Mouse (Mus musculus) forebrain, embryonic 10.5 days (tissue): ENCODE data around the gene Lrg1. TPM values are rescaled to one million over a fixed set of nuclear protein-coding genes. Genes with fewer than 3 reads are reported as not detected.
"Not testable (repeated sequence)": the region's sequence is repeated elsewhere in the genome, so short reads cannot be mapped to it uniquely, and the experiment has no call there.

Experiments used
- DNase-seq: peaks from one replicate; pipeline ENCODE4 v3.0.0-alpha.2; 2017; ENCODE audit warnings: low spot score; ENCODE audit errors: extremely low spot score
- H3K27ac ChIP-seq: fragments of 300-500 bp; sonication (generic); 2 replicates; pipeline ENCODE4 v1.5.1; 2016; ENCODE audit warnings: mild to moderate bottlenecking
- H3K27me3 ChIP-seq: fragments of 300-500 bp; sonication (generic); 2 replicates; pipeline ENCODE4 v1.6.1; 2016; ENCODE audit warnings: mild to moderate bottlenecking; ENCODE audit not compliant: poor library complexity, severe bottlenecking
- H3K36me3 ChIP-seq: fragments of 300-500 bp; sonication (generic); replicated peaks from 2 replicates; pipeline ENCODE4 v1.6.1; 2016; ENCODE audit warnings: mild to moderate bottlenecking, moderate library complexity
- H3K4me1 ChIP-seq: fragments of 300-500 bp; sonication (generic); 2 replicates; pipeline ENCODE4 v1.6.1; 2016
- H3K4me3 ChIP-seq: fragments of 300-500 bp; sonication (generic); 2 replicates; pipeline ENCODE4 v1.5.1; 2016; ENCODE audit warnings: mild to moderate bottlenecking, moderate library complexity
- H3K9me3 ChIP-seq: fragments of 300-500 bp; sonication (generic); 2 replicates; pipeline ENCODE4 v1.6.1; 2016; ENCODE audit warnings: mild to moderate bottlenecking, moderate library complexity
- WGBS: fragments of 180-500 bp; shearing (Covaris S2); methylation state at CpG from one replicate; pipeline ENCODE4 v1.1.7; 2016; 5-methylcytosine and 5-hydroxymethylcytosine counted together
- polyA plus RNA-seq: library from polyadenylated mRNA; unstranded; fragments of >200 nt; fragmentation: Nextera tagmentation; extraction: Ambion mirVana; gene quantifications from 2 replicates; pipeline ENCODE4 v1.2.1, GENCODE M21; 2016

Gene Lrg1
- polyA plus RNA-seq, 1 experiment from 2014 or later = not detected

GRCm38 (mm10) chr17:56102927-56103326 lies 18.9 kb downstream of the Lrg1 start:
- 95% methylated on average over 9 of the region's 9 CpGs for WGBS
- Histone ChIP-seq H3K36me3 (peaks cover 63% of the 10 kb centered on the region), H3K27me3 (no peaks in the 10 kb centered on the region)

GRCm38 (mm10) chr17:56102158-56102557 lies 19.6 kb downstream of the Lrg1 start:
- H3K9me3 ChIP-seq = no peaks in the 10 kb centered on the region
- DNase-seq = no peak
- H3K36me3 ChIP-seq = peaks cover 71% of the 10 kb centered on the region
- 86% methylated on average over 5 of the region's 5 CpGs for WGBS
- no peak overlapping the region for H3K4me3 ChIP-seq
- H3K27me3 ChIP-seq = no peaks in the 10 kb centered on the region
- no peaks in the 10 kb centered on the region for H3K4me1 ChIP-seq
- H3K27ac ChIP-seq = no peak overlapping the region

More at GRCm38 (mm10) chr17:56102927-56103326, 18.9 kb downstream of the Lrg1 start:
- no peak for DNase-seq
- no peak overlapping the region for H3K27ac ChIP-seq
- no peak overlapping the region for H3K4me3 ChIP-seq
- H3K4me1 ChIP-seq = no peaks in the 10 kb centered on the region
- no peaks in the 10 kb centered on the region for H3K9me3 ChIP-seq

- Histone ChIP-seq H3K27ac (no peak overlapping the region), H3K4me1 (no peaks in the 10 kb centered on the region), H3K9me3 (no peaks in the 10 kb centered on the region), H3K36me3 (peaks cover 84% of the 10 kb centered on the region), H3K27me3 (no peaks in the 10 kb centered on the region), H3K4me3 (no peak overlapping the region)
- DNase-seq = no peak
- WGBS = 94% methylated on average over 3 of the region's 3 CpGs
Observed at GRCm38 (mm10) chr17:56100811-56101210, 21.0 kb downstream of the Lrg1 start.

- Histone ChIP-seq H3K9me3 (no peaks in the 10 kb centered on the region), H3K27me3 (no peaks in the 10 kb centered on the region), H3K4me3 (no peak overlapping the region), H3K36me3 (peaks cover 98% of the 10 kb centered on the region), H3K4me1 (no peaks in the 10 kb centered on the region), H3K27ac (no peak overlapping the region)
- WGBS = 92% methylated on average over 15 of the region's 15 CpGs
- no peak for DNase-seq
Observed at GRCm38 (mm10) chr17:56098711-56099572, 22.9 kb downstream of the Lrg1 start.

- WGBS = 95% methylated on average over 8 of the region's 8 CpGs
- no peak for DNase-seq
- H3K4me1 ChIP-seq = no peaks in the 10 kb centered on the region
- H3K36me3 ChIP-seq = peaks cover 98% of the 10 kb centered on the region
- H3K27me3 ChIP-seq = no peaks in the 10 kb centered on the region
- no peak overlapping the region for H3K27ac ChIP-seq
- no peaks in the 10 kb centered on the region for H3K9me3 ChIP-seq
- H3K4me3 ChIP-seq = no peak overlapping the region
Observed at GRCm38 (mm10) chr17:56098180-56098579, 23.6 kb downstream of the Lrg1 start.

- WGBS = 93% methylated on average over 12 of the region's 12 CpGs
- Histone ChIP-seq H3K27ac (no peak overlapping the region), H3K4me1 (no peaks in the 10 kb centered on the region), H3K4me3 (no peak overlapping the region), H3K9me3 (no peaks in the 10 kb centered on the region), H3K36me3 (peaks cover 92% of the 10 kb centered on the region), H3K27me3 (no peaks in the 10 kb centered on the region)
- DNase-seq = no peak
Observed at GRCm38 (mm10) chr17:56096883-56097282, 24.9 kb downstream of the Lrg1 start.

- H3K27me3 ChIP-seq = no peaks in the 10 kb centered on the region
- no peak overlapping the region; the same call in 1 of the 2 replicates for H3K4me3 ChIP-seq
- H3K36me3 ChIP-seq = peaks cover 83% of the 10 kb centered on the region
- no peak overlapping the region for H3K27ac ChIP-seq
- no peaks in the 10 kb centered on the region for H3K9me3 ChIP-seq
- no peak for DNase-seq
- H3K4me1 ChIP-seq = no peaks in the 10 kb centered on the region
- WGBS = 94% methylated on average over 1 of the region's 1 CpGs
Observed at GRCm38 (mm10) chr17:56092794-56093193, 29.0 kb downstream of the Lrg1 start.

- Histone ChIP-seq H3K4me3 (no peak overlapping the region; the same call in 1 of the 2 replicates), H3K27me3 (no peaks in the 10 kb centered on the region), H3K4me1 (no peaks in the 10 kb centered on the region), H3K27ac (no peak overlapping the region), H3K9me3 (no peaks in the 10 kb centered on the region), H3K36me3 (peaks cover 83% of the 10 kb centered on the region)
- 76% methylated on average over 1 of the region's 1 CpGs for WGBS
- DNase-seq = no peak
Observed at GRCm38 (mm10) chr17:56092312-56092711, 29.5 kb downstream of the Lrg1 start.

- WGBS = 7% methylated on average over 8 of the region's 8 CpGs
Observed at GRCm38 (mm10) chr17:56080781-56081585, 40.8 kb downstream of the Lrg1 start.

GRCm38 (mm10) chr17:56079921-56080320 lies 41.9 kb downstream of the Lrg1 start:
- H3K9me3 ChIP-seq = no peaks in the 10 kb centered on the region
- no peak for DNase-seq
- H3K36me3 ChIP-seq = peaks cover 30% of the 10 kb centered on the region
- WGBS = 3% methylated on average over 11 of the region's 11 CpGs
- H3K27ac ChIP-seq = peak overlapping the region; percentile 91
- H3K27me3 ChIP-seq = no peaks in the 10 kb centered on the region
- peaks cover 40% of the 10 kb centered on the region for H3K4me1 ChIP-seq
- peak overlapping the region; percentile 94 for H3K4me3 ChIP-seq

More at GRCm38 (mm10) chr17:56080781-56081585, 40.8 kb downstream of the Lrg1 start:
- Histone ChIP-seq H3K27ac (peak overlapping the region; percentile 91), H3K36me3 (peaks cover 41% of the 10 kb centered on the region), H3K4me1 (peaks cover 31% of the 10 kb centered on the region), H3K27me3 (no peaks in the 10 kb centered on the region), H3K4me3 (peak overlapping the region; percentile 94), H3K9me3 (no peaks in the 10 kb centered on the region)
- peak; percentile 82 for DNase-seq

GRCm38 (mm10) chr17:56078880-56079795 lies 42.7 kb downstream of the Lrg1 start, which contains the start of gene Hdgfl2:
Gene Hdgfl2, plus strand, starts transcription at chr17:56079634.
- under 1% methylated on average over 61 of the region's 61 CpGs for WGBS
- Histone ChIP-seq H3K27me3 (no peaks in the 10 kb centered on the region), H3K27ac (peak within 1 kb of the TSS; percentile 91), H3K9me3 (no peaks in the 10 kb centered on the region), H3K4me3 (peak within 1 kb of the TSS; percentile 94), H3K4me1 (peaks cover 45% of the 10 kb centered on the region), H3K36me3 (peaks cover 22% of the 10 kb centered on the region)
- DNase-seq = peak; percentile 99

- DNase-seq, H3K9me3 ChIP-seq, H3K27me3 ChIP-seq: not testable (repeated sequence)
- H3K36me3 ChIP-seq = peaks cover 16% of the 10 kb centered on the region
- 63% methylated on average over 9 of the region's 9 CpGs for WGBS
- H3K4me3 ChIP-seq = peak overlapping the region; percentile 94
- peak overlapping the region; percentile 75 for H3K27ac ChIP-seq
- H3K4me1 ChIP-seq = peaks cover 52% of the 10 kb centered on the region
Observed at GRCm38 (mm10) chr17:56078361-56078760, 43.4 kb downstream of the Lrg1 start.
